Mouse (Mus musculus): ENCODE results near the gene Id1. TPM values are rescaled to one million over a fixed set of nuclear protein-coding genes. Genes with fewer than 3 reads are reported as not detected.
A peak's percentile ranks its signal among the peaks of the same experiment; 100 is the strongest.

Id1 gene
- total and polyA plus RNA-seq, 2 experiments from 2014 or later, result 58.8 to 59.8 TPM

GRCm38 (mm10) chr2:152781031-152781711 lies 45.1 kb downstream of the Id1 start:
- DNase-seq (no peak), ATAC-seq (no peak)
- Histone ChIP-seq H3K36me3 (ENCODE audit: insufficient read depth) (peaks cover 22% of the 10 kb centered on the region; the same call in 1 of the 2 replicates), H3K27me3 (ENCODE audit: insufficient read depth, low read length) (no peaks in the 10 kb centered on the region), H3K4me1 (ENCODE audit: insufficient read depth) (peaks cover 3% of the 10 kb centered on the region; the same call in 1 of the 2 replicates), H3K4me2 (ENCODE audit: low read depth) (no peak overlapping the region), H3K9ac (no peak overlapping the region), H3K9me3 (ENCODE audit: low read length) (no peaks in the 10 kb centered on the region), H3K4me3 (ENCODE audit: low read depth, low read length) (no peak overlapping the region), H3K27ac (ENCODE audit: low read depth, low read length) (no peak overlapping the region)
- WGBS, result 81% methylated on average over 3 of the region's 3 CpGs
- TF ChIP-seq CTCF (IDR thresholded peaks at IDR 0.05; ENCODE audit: low read depth), result no peak

DNA sequence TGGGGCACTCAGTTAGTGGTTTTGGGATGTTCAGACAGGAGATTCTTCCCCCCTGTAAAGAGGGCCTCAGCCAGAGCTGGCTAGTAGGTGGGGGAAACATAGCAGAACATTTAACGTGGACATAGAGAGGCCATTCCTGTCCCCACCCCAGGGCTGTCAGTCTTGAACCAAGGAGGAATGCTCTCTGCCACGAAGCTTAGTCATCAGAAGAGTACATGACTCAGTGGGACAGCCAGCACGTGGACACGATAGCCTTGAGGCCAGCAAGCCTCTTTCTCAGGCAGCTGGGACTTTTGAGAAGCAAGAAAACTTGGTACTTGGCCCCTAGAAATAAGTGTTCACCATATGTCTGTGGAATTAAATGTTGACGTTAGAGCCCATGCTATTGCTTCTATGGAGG lies 46.6 kb downstream of the Id1 start:
- H3K9me3 ChIP-seq (ENCODE audit: low read length), result no peaks in the 10 kb centered on the region
- no peak for TF ChIP-seq CTCF (IDR thresholded peaks at IDR 0.05; ENCODE audit: low read depth)
- H3K9ac ChIP-seq, result no peak overlapping the region
- DNase-seq, result no peak
- no peak overlapping the region for H3K4me3 ChIP-seq (ENCODE audit: low read depth, low read length)
- peaks cover 22% of the 10 kb centered on the region; the same call in 1 of the 2 replicates for H3K36me3 ChIP-seq (ENCODE audit: insufficient read depth)
- WGBS, result 75% methylated on average over 5 of the region's 5 CpGs
- H3K27me3 ChIP-seq (ENCODE audit: insufficient read depth, low read length), result no peaks in the 10 kb centered on the region
- H3K27ac ChIP-seq (ENCODE audit: low read depth, low read length), result no peak overlapping the region
- H3K4me1 ChIP-seq (ENCODE audit: insufficient read depth), result peaks cover 3% of the 10 kb centered on the region; the same call in 1 of the 2 replicates
- H3K4me2 ChIP-seq (ENCODE audit: low read depth), result no peak overlapping the region
- ATAC-seq, result no peak

- Histone ChIP-seq H3K4me3 (ENCODE audit: low read depth, low read length) (no peak overlapping the region), H3K9me3 (ENCODE audit: low read length) (no peaks in the 10 kb centered on the region), H3K36me3 (ENCODE audit: insufficient read depth) (peaks cover 22% of the 10 kb centered on the region; the same call in 1 of the 2 replicates), H3K27me3 (ENCODE audit: insufficient read depth, low read length) (no peaks in the 10 kb centered on the region), H3K27ac (ENCODE audit: low read depth, low read length) (no peak overlapping the region), H3K9ac (no peak overlapping the region), H3K4me1 (ENCODE audit: insufficient read depth) (peaks cover 3% of the 10 kb centered on the region; the same call in 1 of the 2 replicates), H3K4me2 (ENCODE audit: low read depth) (no peak overlapping the region)
- WGBS, result 85% methylated on average over 5 of the region's 5 CpGs
- no peak for TF ChIP-seq CTCF (IDR thresholded peaks at IDR 0.05; ENCODE audit: low read depth)
- DNase-seq (no peak), ATAC-seq (no peak)
Measured at GRCm38 (mm10) chr2:152783241-152783640, 47.2 kb downstream of the Id1 start.

GRCm38 (mm10) chr2:152784640-152785039 lies 48.6 kb downstream of the Id1 start:
- Histone ChIP-seq H3K27ac (ENCODE audit: low read depth, low read length) (peak overlapping the region; percentile 59; the same call in 1 of the 2 replicates), H3K4me3 (ENCODE audit: low read depth, low read length) (no peak overlapping the region), H3K9ac (no peak overlapping the region), H3K4me2 (ENCODE audit: low read depth) (no peak overlapping the region), H3K36me3 (ENCODE audit: insufficient read depth) (peaks cover 17% of the 10 kb centered on the region; the same call in 1 of the 2 replicates), H3K4me1 (ENCODE audit: insufficient read depth) (peaks cover 3% of the 10 kb centered on the region; the same call in 1 of the 2 replicates), H3K27me3 (ENCODE audit: insufficient read depth, low read length) (no peaks in the 10 kb centered on the region), H3K9me3 (ENCODE audit: low read length) (no peaks in the 10 kb centered on the region)
- WGBS, result 94% methylated on average over 8 of the region's 8 CpGs
- ATAC-seq, result no peak
- no peak for DNase-seq
- TF ChIP-seq CTCF (IDR thresholded peaks at IDR 0.05; ENCODE audit: low read depth), result no peak

GRCm38 (mm10) chr2:152785446-152786350 lies 49.6 kb downstream of the Id1 start:
- H3K36me3 ChIP-seq (ENCODE audit: insufficient read depth), result peaks cover 9% of the 10 kb centered on the region; the same call in 1 of the 2 replicates
- H3K4me2 ChIP-seq (ENCODE audit: low read depth), result no peak overlapping the region
- no peak overlapping the region for H3K9ac ChIP-seq
- no peak overlapping the region for H3K4me3 ChIP-seq (ENCODE audit: low read depth, low read length)
- H3K4me1 ChIP-seq (ENCODE audit: insufficient read depth), result peaks cover 3% of the 10 kb centered on the region; the same call in 1 of the 2 replicates
- peak overlapping the region; percentile 67 for H3K27ac ChIP-seq (ENCODE audit: low read depth, low read length)
- peak; percentile 86 for ATAC-seq
- WGBS, result 65% methylated on average over 18 of the region's 18 CpGs
- no peak for TF ChIP-seq CTCF (IDR thresholded peaks at IDR 0.05; ENCODE audit: low read depth)
- no peaks in the 10 kb centered on the region for H3K27me3 ChIP-seq (ENCODE audit: insufficient read depth, low read length)
- H3K9me3 ChIP-seq (ENCODE audit: low read length), result no peaks in the 10 kb centered on the region
- peak; percentile 33 for DNase-seq

Small RNA genes lying within 50 kb of the gene (microRNA-seq; reads per million reads assigned to microRNA genes)
- 0 reads per million in 2 experiments for gene Gm23802

Other genes with a start within 250 kb of the Id1 start
- not detected in 2 replicates for gene Defb22, start 246.1 kb upstream of the Id1 start, total RNA-seq (2014; rRNA removed)
- gene Defb22, start 246.1 kb upstream of the Id1 start, polyA plus RNA-seq (2015; fragmentation: Nextera tagmentation; extraction: Ambion mirVana), result not detected in 2 replicates
- not detected in 2 replicates for gene Defb26, start 224.6 kb upstream of the Id1 start, total RNA-seq (2014; rRNA removed)
- not detected in 2 replicates for gene Defb26, start 224.6 kb upstream of the Id1 start, polyA plus RNA-seq (2015; fragmentation: Nextera tagmentation; extraction: Ambion mirVana)
- gene Defb28, start 218.0 kb upstream of the Id1 start, total RNA-seq (2014; rRNA removed), result not detected in 2 replicates
- gene Defb28, start 218.0 kb upstream of the Id1 start, polyA plus RNA-seq (2015; fragmentation: Nextera tagmentation; extraction: Ambion mirVana), result not detected in 2 replicates
- gene Defb29, start 196.2 kb upstream of the Id1 start, total RNA-seq (2014; rRNA removed), result not detected in 2 replicates
- gene Defb29, start 196.2 kb upstream of the Id1 start, polyA plus RNA-seq (2015; fragmentation: Nextera tagmentation; extraction: Ambion mirVana), result not detected in 2 replicates
- gene Gm17416, start 166.9 kb upstream of the Id1 start, total RNA-seq (2014; rRNA removed), result not detected in 2 replicates
- not detected in 2 replicates for gene Gm17416, start 166.9 kb upstream of the Id1 start, polyA plus RNA-seq (2015; fragmentation: Nextera tagmentation; extraction: Ambion mirVana)
- not detected in 2 replicates for gene Defb21, start 163.5 kb upstream of the Id1 start, total RNA-seq (2014; rRNA removed)
- not detected in 2 replicates for gene Defb21, start 163.5 kb upstream of the Id1 start, polyA plus RNA-seq (2015; fragmentation: Nextera tagmentation; extraction: Ambion mirVana)
- not detected in 2 replicates for gene Defb19, start 155.9 kb upstream of the Id1 start, total RNA-seq (2014; rRNA removed)
- gene Defb19, start 155.9 kb upstream of the Id1 start, polyA plus RNA-seq (2015; fragmentation: Nextera tagmentation; extraction: Ambion mirVana), result not detected in 2 replicates
- not detected in 2 replicates for gene Defb45, start 136.9 kb upstream of the Id1 start, total RNA-seq (2014; rRNA removed)
- gene Defb45, start 136.9 kb upstream of the Id1 start, polyA plus RNA-seq (2015; fragmentation: Nextera tagmentation; extraction: Ambion mirVana), result not detected in 2 replicates
- not detected in 2 replicates for gene Defb36, start 131.9 kb upstream of the Id1 start, total RNA-seq (2014; rRNA removed)
- gene Defb36, start 131.9 kb upstream of the Id1 start, polyA plus RNA-seq (2015; fragmentation: Nextera tagmentation; extraction: Ambion mirVana), result not detected in 2 replicates
- gene Defb25, start 113.2 kb upstream of the Id1 start, total RNA-seq (2014; rRNA removed), result not detected in 2 replicates
- gene Defb25, start 113.2 kb upstream of the Id1 start, polyA plus RNA-seq (2015; fragmentation: Nextera tagmentation; extraction: Ambion mirVana), result not detected in 2 replicates
- gene Rem1, start 109.3 kb upstream of the Id1 start, total RNA-seq (2014; rRNA removed), result 0.46 and 2.7 TPM in 2 replicates
- gene Rem1, start 109.3 kb upstream of the Id1 start, polyA plus RNA-seq (2015; fragmentation: Nextera tagmentation; extraction: Ambion mirVana), result 0.44 and 0.53 TPM in 2 replicates
- 121 and 177 TPM in 2 replicates for gene H13, start 66.8 kb upstream of the Id1 start, total RNA-seq (2014; rRNA removed)
- gene H13, start 66.8 kb upstream of the Id1 start, polyA plus RNA-seq (2015; fragmentation: Nextera tagmentation; extraction: Ambion mirVana), result 165 and 166 TPM in 2 replicates
- 21.5 and 30.8 TPM in 2 replicates for gene Mcts2, start 49.2 kb upstream of the Id1 start, total RNA-seq (2014; rRNA removed)
- 26.6 and 29.9 TPM in 2 replicates for gene Mcts2, start 49.2 kb upstream of the Id1 start, polyA plus RNA-seq (2015; fragmentation: Nextera tagmentation; extraction: Ambion mirVana)
- gene Cox4i2, start 17.9 kb downstream of the Id1 start, total RNA-seq (2014; rRNA removed), result 4.3 TPM in 2 replicates
- 4.4 and 5.4 TPM in 2 replicates for gene Cox4i2, start 17.9 kb downstream of the Id1 start, polyA plus RNA-seq (2015; fragmentation: Nextera tagmentation; extraction: Ambion mirVana)
- 152 and 157 TPM in 2 replicates for gene Bcl2l1, start 95.5 kb downstream of the Id1 start, total RNA-seq (2014; rRNA removed)
- gene Bcl2l1, start 95.5 kb downstream of the Id1 start, polyA plus RNA-seq (2015; fragmentation: Nextera tagmentation; extraction: Ambion mirVana), result 173 and 175 TPM in 2 replicates
- gene Tpx2, start 111.7 kb downstream of the Id1 start, total RNA-seq (2014; rRNA removed), result 10.5 and 22.5 TPM in 2 replicates
- gene Tpx2, start 111.7 kb downstream of the Id1 start, polyA plus RNA-seq (2015; fragmentation: Nextera tagmentation; extraction: Ambion mirVana), result 11.0 and 11.2 TPM in 2 replicates
- gene Mylk2, start 175.1 kb downstream of the Id1 start, total RNA-seq (2014; rRNA removed), result 0.29 TPM in 1 of 2 replicates, not detected in the other
- gene Mylk2, start 175.1 kb downstream of the Id1 start, polyA plus RNA-seq (2015; fragmentation: Nextera tagmentation; extraction: Ambion mirVana), result not detected in 2 replicates
- gene Foxs1, start 197.0 kb downstream of the Id1 start, total RNA-seq (2014; rRNA removed), result 2.4 and 2.6 TPM in 2 replicates
- 3.1 TPM in 2 replicates for gene Foxs1, start 197.0 kb downstream of the Id1 start, polyA plus RNA-seq (2015; fragmentation: Nextera tagmentation; extraction: Ambion mirVana)
- gene Dusp15, start 215.4 kb downstream of the Id1 start, total RNA-seq (2014; rRNA removed), result 23.7 and 25.0 TPM in 2 replicates
- gene Dusp15, start 215.4 kb downstream of the Id1 start, polyA plus RNA-seq (2015; fragmentation: Nextera tagmentation; extraction: Ambion mirVana), result 12.9 and 14.8 TPM in 2 replicates
- 3.3 and 8.0 TPM in 2 replicates for gene Ttll9, start 226.2 kb downstream of the Id1 start, total RNA-seq (2014; rRNA removed)
- 3.9 and 4.3 TPM in 2 replicates for gene Ttll9, start 226.2 kb downstream of the Id1 start, polyA plus RNA-seq (2015; fragmentation: Nextera tagmentation; extraction: Ambion mirVana)

Measured in forebrain, postnatal 0 days (tissue).